ENCODE assay signal across 9 mouse cellular contexts in the genomic region with DNA sequence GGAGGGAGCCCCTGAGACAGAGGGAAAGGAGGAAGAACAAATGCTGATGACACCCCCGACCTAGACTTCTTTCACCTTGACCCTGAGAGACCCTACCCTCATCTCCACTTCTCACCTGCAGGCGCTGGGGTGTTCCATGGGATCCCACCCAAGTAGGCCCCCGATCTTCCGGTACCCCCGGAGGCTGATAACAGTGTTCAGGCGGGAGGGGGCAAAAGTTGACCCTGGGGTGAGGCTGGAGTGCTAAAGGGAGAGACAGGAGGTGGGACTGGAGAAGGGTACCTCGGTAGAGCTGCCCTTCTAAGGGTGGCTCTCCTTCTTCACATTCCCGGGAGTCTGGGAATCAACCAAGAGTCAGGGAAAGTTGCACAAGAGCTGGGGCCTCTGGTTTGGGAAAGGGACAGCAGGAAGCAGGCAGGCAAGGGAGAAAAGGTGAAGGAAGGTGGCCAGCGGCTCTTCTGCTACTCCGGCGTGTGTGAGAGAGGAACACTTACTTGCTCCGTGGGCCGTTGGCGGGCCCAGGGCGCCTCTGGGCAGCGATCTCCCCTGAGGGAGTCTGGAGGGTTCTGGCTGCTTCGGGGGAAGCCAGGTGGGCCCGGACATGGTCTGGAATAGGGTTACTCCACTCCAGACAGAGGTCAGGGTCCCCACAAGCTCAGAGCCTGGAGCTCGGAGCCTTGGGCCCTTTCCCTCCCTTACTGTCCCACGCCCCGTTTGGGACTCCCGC. TPM values are rescaled to one million over a fixed set of nuclear protein-coding genes. Genes with fewer than 3 reads are reported as not detected.
DNase-seq lines count a peak whose midpoint lies in the region; ATAC-seq and TF ChIP-seq lines count a peak whose summit lies in the region.
"Had no signal": no experiment of that assay in that cellular context is flagged by ENCODE, and none has a peak within 500 bp of the region (broad histone marks: within the 10 kb centered on the region; RNA-seq: fewer than 3 reads in every experiment).

No protein-coding gene starts in this region.

- peak overlapping the region; percentile 60 for H3K4me2 ChIP-seq in hindbrain, embryonic 16.5 days (ENCODE audit: low read length)

- peak overlapping the region; percentile 93 for H3K27ac ChIP-seq in heart, embryonic 10.5 days
- no peak overlapping the region for H3K27ac ChIP-seq in cortical plate, adult 2 months (ENCODE audit: insufficient read depth, low read length)
- H3K27ac ChIP-seq in hindbrain, embryonic 16.5 days (ENCODE audit: low read depth, low read length), result peak overlapping the region; percentile 66
- peak overlapping the region; percentile 93 for H3K27ac ChIP-seq in midbrain, embryonic 10.5 days (replicated peaks)

- H3K9me3 ChIP-seq in heart, embryonic 10.5 days, result no peaks in the 10 kb centered on the region
- H3K9me3 ChIP-seq in hindbrain, embryonic 16.5 days (ENCODE audit: control insufficient read depth, low read length), result no peaks in the 10 kb centered on the region
- 0 out of 2 replicates have a peak, but pooled peaks cover 5% of the 10 kb centered on the region for H3K9me3 ChIP-seq in midbrain, embryonic 10.5 days (replicated peaks)

- under 1% methylated on average over 22 of the region's 22 CpGs for WGBS in heart, embryonic 10.5 days
- 7% methylated on average over 22 of the region's 22 CpGs for WGBS in hindbrain, embryonic 16.5 days
- WGBS in midbrain, embryonic 10.5 days, result 3% methylated on average over 22 of the region's 22 CpGs

- ATAC-seq in hindbrain, embryonic 16.5 days, result no peak; the same call in 1 of the 2 replicates

- TF ChIP-seq POLR2A in cortical plate, adult 2 months (IDR thresholded peaks at IDR 0.05; ENCODE audit: extremely low read depth, insufficient read depth, low read length), result no peak

- peaks cover 46% of the 10 kb centered on the region for H3K4me1 ChIP-seq in heart, embryonic 10.5 days
- H3K4me1 ChIP-seq in cortical plate, adult 2 months (ENCODE audit: control insufficient read depth, insufficient read depth, low read length), result no peaks in the 10 kb centered on the region
- H3K4me1 ChIP-seq in hindbrain, embryonic 16.5 days (ENCODE audit: control insufficient read depth, insufficient read depth, low read depth, low read length), result peaks cover 19% of the 10 kb centered on the region
- peaks cover 41% of the 10 kb centered on the region for H3K4me1 ChIP-seq in midbrain, embryonic 10.5 days

- H3K9ac ChIP-seq in hindbrain, embryonic 16.5 days (ENCODE audit: low read depth, low read length), result peak overlapping the region; percentile 65

- peak overlapping the region; percentile 72 for H3K4me3 ChIP-seq in heart, embryonic 10.5 days
- H3K4me3 ChIP-seq in cortical plate, adult 2 months (ENCODE audit: insufficient read depth, low read length), result peak overlapping the region; percentile 7
- H3K4me3 ChIP-seq in hindbrain, embryonic 16.5 days (ENCODE audit: low read length), result peak overlapping the region; percentile 42
- H3K4me3 ChIP-seq in midbrain, embryonic 10.5 days, result peak overlapping the region; percentile 76

- DNase-seq in heart, embryonic 10.5 days (ENCODE audit: low spot score), result peak; percentile 81
- no peak for DNase-seq in heart, adult 9 months (ENCODE audit: low spot score in 2 of 2)
- peak; percentile 19 for DNase-seq in midbrain, embryonic 10.5 days (ENCODE audit: low spot score)
- DNase-seq in B cell, adult 2 months, result no peak
- DNase-seq in embryo, embryonic 10 days (ENCODE audit: low spot score), result no peak
- DNase-seq in natural killer cell, adult 2 months (ENCODE audit: low spot score in 2 of 2), result no peak

- H3K36me3 ChIP-seq in heart, embryonic 10.5 days, result peaks cover 55% of the 10 kb centered on the region
- H3K36me3 ChIP-seq in hindbrain, embryonic 16.5 days (ENCODE audit: control insufficient read depth, insufficient read depth, low read length), result peaks cover 7% of the 10 kb centered on the region; the same call in 1 of the 2 replicates
- H3K36me3 ChIP-seq in midbrain, embryonic 10.5 days, result peaks cover 53% of the 10 kb centered on the region

- TF ChIP-seq CTCF in cortical plate, adult 2 months (IDR thresholded peaks at IDR 0.05; ENCODE audit: extremely low read depth, insufficient read depth, low read length), result no peak

- H3K27me3 ChIP-seq in heart, embryonic 10.5 days (ENCODE audit: insufficient read depth, poor library complexity, severe bottlenecking), result no peaks in the 10 kb centered on the region
- H3K27me3 ChIP-seq in hindbrain, embryonic 16.5 days (replicated peaks; ENCODE audit: control insufficient read depth, insufficient read depth, low read length), result no peaks in the 10 kb centered on the region
- no peaks in the 10 kb centered on the region; the same call in 1 of the 2 replicates for H3K27me3 ChIP-seq in midbrain, embryonic 10.5 days (ENCODE audit: low read depth, poor library complexity, severe bottlenecking)
- H3K27me3 ChIP-seq: CH12.LX had no signal

RNA-seq across cellular contexts. Expression of gene Trip6, which starts 0.6 kb away (rescaled TPM):
- 55.6 and 62.2 TPM in 2 replicates for polyA plus RNA-seq in heart, embryonic 10.5 days (2016; fragmentation: Nextera tagmentation; extraction: Ambion mirVana)
- polyA plus RNA-seq in cortical plate, adult 2 months (2012; rRNA removed), result 8.4 and 8.8 TPM in 2 replicates
- polyA plus RNA-seq in hindbrain, embryonic 16.5 days (2015; fragmentation: Nextera tagmentation; extraction: Ambion mirVana), result 13.2 and 17.3 TPM in 2 replicates
- 61.0 and 61.1 TPM in 2 replicates for polyA plus RNA-seq in midbrain, embryonic 10.5 days (2016; fragmentation: Nextera tagmentation; extraction: Ambion mirVana)

RNA-seq across cellular contexts. Expression of gene Srrt, which starts 6.2 kb away (rescaled TPM):
- polyA plus RNA-seq in heart, embryonic 10.5 days (2016; fragmentation: Nextera tagmentation; extraction: Ambion mirVana), result 124 and 147 TPM in 2 replicates
- 226 and 239 TPM in 2 replicates for polyA plus RNA-seq in cortical plate, adult 2 months (2012; rRNA removed)
- polyA plus RNA-seq in hindbrain, embryonic 16.5 days (2015; fragmentation: Nextera tagmentation; extraction: Ambion mirVana), result 88.1 and 100 TPM in 2 replicates
- polyA plus RNA-seq in midbrain, embryonic 10.5 days (2016; fragmentation: Nextera tagmentation; extraction: Ambion mirVana), result 190 and 192 TPM in 2 replicates

RNA-seq across cellular contexts. Expression of gene Ufsp1, which starts 19.2 kb away (rescaled TPM):
- 11.1 and 12.3 TPM in 2 replicates for polyA plus RNA-seq in heart, embryonic 10.5 days (2016; fragmentation: Nextera tagmentation; extraction: Ambion mirVana)
- 13.3 and 14.1 TPM in 2 replicates for polyA plus RNA-seq in cortical plate, adult 2 months (2012; rRNA removed)
- polyA plus RNA-seq in hindbrain, embryonic 16.5 days (2015; fragmentation: Nextera tagmentation; extraction: Ambion mirVana), result 25.5 and 29.6 TPM in 2 replicates
- polyA plus RNA-seq in midbrain, embryonic 10.5 days (2016; fragmentation: Nextera tagmentation; extraction: Ambion mirVana), result 9.6 and 11.0 TPM in 2 replicates

RNA-seq across cellular contexts. Expression of gene Slc12a9, which starts 19.8 kb away (rescaled TPM):
- polyA plus RNA-seq in heart, embryonic 10.5 days (2016; fragmentation: Nextera tagmentation; extraction: Ambion mirVana), result 10.6 and 12.0 TPM in 2 replicates
- polyA plus RNA-seq in cortical plate, adult 2 months (2012; rRNA removed), result 34.0 and 35.2 TPM in 2 replicates
- polyA plus RNA-seq in hindbrain, embryonic 16.5 days (2015; fragmentation: Nextera tagmentation; extraction: Ambion mirVana), result 24.5 and 26.7 TPM in 2 replicates
- polyA plus RNA-seq in midbrain, embryonic 10.5 days (2016; fragmentation: Nextera tagmentation; extraction: Ambion mirVana), result 12.0 and 14.3 TPM in 2 replicates

RNA-seq across cellular contexts. Expression of gene Ache, which starts 26.3 kb away (rescaled TPM):
- 10.7 and 24.1 TPM in 2 replicates for polyA plus RNA-seq in heart, embryonic 10.5 days (2016; fragmentation: Nextera tagmentation; extraction: Ambion mirVana)
- polyA plus RNA-seq in cortical plate, adult 2 months (2012; rRNA removed), result 57.9 and 62.3 TPM in 2 replicates
- 86.8 and 102 TPM in 2 replicates for polyA plus RNA-seq in hindbrain, embryonic 16.5 days (2015; fragmentation: Nextera tagmentation; extraction: Ambion mirVana)
- polyA plus RNA-seq in midbrain, embryonic 10.5 days (2016; fragmentation: Nextera tagmentation; extraction: Ambion mirVana), result 3.4 and 4.8 TPM in 2 replicates

Comparison
In these comparisons a context has a peak if more than half of its experiments do, and no peak if none do; other contexts are left out.
1. DNase-seq: peak in heart, embryonic 10.5 days (single experiment) and midbrain, embryonic 10.5 days (single experiment); none in heart, adult 9 months (0 of 2), B cell, adult 2 months (0 of 2), embryo, embryonic 10 days (single experiment) and natural killer cell, adult 2 months (0 of 2).
2. H3K4me3 ChIP-seq: peak in every context shown above with its lines; median percentile 76 in midbrain, embryonic 10.5 days; 72 in heart, embryonic 10.5 days; 42 in hindbrain, embryonic 16.5 days; 7 in cortical plate, adult 2 months.